Mouse (Mus musculus) sigmoid colon, adult 10 weeks (tissue): ENCODE measurements around the gene Serpina1f. TPM values are rescaled to one million over a fixed set of nuclear protein-coding genes. Genes with fewer than 3 reads are reported as not detected.

Source experiments
- polyA plus RNA-seq: library from polyadenylated mRNA; stranded (reverse); fragments of 350-450 nt; fragmentation: Illumina TruSeq; extraction: RNeasy Lipid Tissue Mini Kit (QIAGEN cat#74804); gene quantifications from one replicate; pipeline ENCODE4 v1.2.3, GENCODE M21; 2014; ENCODE audit warnings: low read depth, low replicate concordance

Gene Serpina1f
- not detected for polyA plus RNA-seq

DNA sequence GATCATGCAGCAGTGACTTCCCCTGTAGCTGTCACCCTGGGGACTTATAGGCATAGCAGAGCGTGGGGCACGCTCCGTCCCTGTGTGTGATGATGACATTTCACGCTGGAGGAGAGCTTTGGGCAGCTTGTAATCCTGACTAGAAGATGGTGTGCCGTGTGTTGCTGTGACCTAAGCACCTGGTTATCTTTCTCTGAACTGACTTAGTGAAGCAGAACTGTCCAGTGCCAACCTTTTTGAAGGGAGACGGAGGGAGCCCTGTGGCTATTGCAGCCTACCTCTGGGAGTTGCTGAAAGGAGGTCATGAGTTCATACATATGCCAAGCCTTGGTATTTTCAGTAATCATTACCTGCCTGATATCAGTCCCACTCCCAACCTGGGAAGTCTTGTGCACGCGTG is at the start of gene Serpina1f:
Gene Serpina1f (minus strand): TSS at position 101 of the 400 bp plus-strand sequence.

DNA sequence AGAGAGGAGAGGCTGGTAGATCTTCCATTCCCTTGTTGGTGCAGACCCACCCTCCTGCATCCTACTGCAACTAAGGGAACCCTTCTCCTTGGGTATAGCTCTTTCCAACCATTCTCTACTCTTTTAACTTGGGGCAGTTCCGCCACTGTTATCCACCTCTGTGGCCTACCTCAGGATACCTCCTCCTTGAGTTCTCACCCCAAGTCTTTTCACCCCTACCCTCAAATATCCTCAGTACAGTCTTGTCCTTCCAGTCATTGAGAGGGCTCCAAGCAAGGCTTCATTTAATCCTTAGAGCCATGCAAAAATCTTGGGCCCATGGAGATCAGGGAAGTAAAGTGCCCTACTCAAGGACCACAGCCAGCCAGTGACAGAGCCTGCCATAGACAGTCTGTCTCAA is 19.3 kb downstream of the Serpina1f start, which contains the start of gene Serpina16:
Gene Serpina16 (minus strand): TSS at position 101 of the 400 bp plus-strand sequence.

DNA sequence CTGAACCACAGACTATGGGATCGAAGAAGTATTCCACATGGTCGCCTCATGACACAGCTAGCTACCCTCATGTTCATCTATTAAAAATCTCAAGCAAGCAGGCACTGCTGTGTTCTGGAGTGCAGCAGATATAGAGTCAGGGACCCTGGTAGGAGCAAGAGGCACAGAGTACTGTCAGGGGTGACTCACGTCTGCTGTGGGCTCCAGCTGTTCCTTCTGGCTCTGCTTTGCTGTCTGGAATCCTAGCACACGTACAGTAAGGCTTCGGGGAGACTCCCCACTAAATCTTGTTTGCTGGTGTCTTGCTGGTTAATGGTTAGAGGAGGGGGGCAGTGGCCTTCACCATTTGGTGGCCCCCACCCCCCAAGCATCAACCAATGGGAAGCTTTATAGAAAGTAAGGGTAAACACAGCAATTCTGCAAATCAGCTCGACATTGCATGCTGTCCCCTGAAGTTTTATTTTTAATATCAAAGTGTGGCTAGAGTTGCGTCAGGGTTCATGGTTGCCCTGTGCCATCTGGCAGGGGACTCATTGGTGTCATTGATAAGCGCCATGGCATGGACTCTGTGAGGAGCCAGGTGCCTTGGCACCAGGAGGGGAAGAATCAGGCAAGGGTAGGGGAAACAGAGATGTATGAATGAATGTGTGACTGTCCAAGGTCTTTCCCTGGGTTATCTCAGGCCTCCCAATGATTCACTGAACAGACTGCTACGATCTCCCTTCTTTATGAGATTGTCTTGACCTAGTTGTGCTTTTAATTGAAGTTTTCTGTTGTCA is 38.3 kb downstream of the Serpina1f start, which contains the start of gene Serpina6:
Gene Serpina6 (minus strand): TSS at position 365 of the 779 bp plus-strand sequence.

Other genes with a start within 250 kb of the Serpina1f start
- 52.6 TPM for gene Ifi27l2b, start 238.3 kb downstream of the Serpina1f start, polyA plus RNA-seq
- 2.8 TPM for gene Ppp4r4, start 163.2 kb downstream of the Serpina1f start, polyA plus RNA-seq
- 0.13 TPM for gene Serpina10, start 64.1 kb downstream of the Serpina1f start, polyA plus RNA-seq
- gene Serpina6, start 38.3 kb downstream of the Serpina1f start, polyA plus RNA-seq: not detected
- not detected for gene Serpina16, start 19.4 kb downstream of the Serpina1f start, polyA plus RNA-seq
- not detected for gene Serpina1d, start 78.1 kb upstream of the Serpina1f start, polyA plus RNA-seq
- gene Serpina1b, start 134.8 kb upstream of the Serpina1f start, polyA plus RNA-seq: 0.98 TPM
- not detected for gene Serpina1a, start 168.0 kb upstream of the Serpina1f start, polyA plus RNA-seq
- gene Serpina1c, start 209.4 kb upstream of the Serpina1f start, polyA plus RNA-seq: not detected